Mouse (Mus musculus) lung, embryonic 14.5 days (tissue): ENCODE measurements around the gene Lrmda. TPM values are rescaled to one million over a fixed set of nuclear protein-coding genes. Genes with fewer than 3 reads are reported as not detected.

ENCODE experiments used
- ATAC-seq: fragments of 200-750 bp; cut with Nextera tagmentation; 2 replicates; pipeline ENCODE4 v1.8.0; 2017; ENCODE audit warnings: mild to moderate bottlenecking, moderate TSS enrichment, moderate library complexity; ENCODE audit not compliant: insufficient read depth
- DNase-seq: peaks from one replicate; pipeline ENCODE4 v3.0.0-alpha.2; 2015
- H3K27ac ChIP-seq: fragments of 300-500 bp; sonication (generic); 2 replicates; pipeline ENCODE4 v1.5.1; 2014; ENCODE audit warnings: low read depth, mild to moderate bottlenecking, moderate library complexity
- H3K27me3 ChIP-seq: fragments of 300-500 bp; sonication (generic); 2 replicates; pipeline ENCODE4 v1.6.1; 2014; ENCODE audit warnings: low read length, control low read depth; ENCODE audit not compliant: insufficient read depth
- H3K36me3 ChIP-seq: fragments of 300-500 bp; sonication (generic); 2 replicates; pipeline ENCODE4 v1.6.1; 2014; ENCODE audit warnings: control low read depth; ENCODE audit not compliant: insufficient read depth
- H3K4me1 ChIP-seq: fragments of 300-500 bp; sonication (generic); 2 replicates; pipeline ENCODE4 v1.6.1; 2014; ENCODE audit warnings: antibody characterized with exemption, control low read depth; ENCODE audit not compliant: insufficient read depth
- H3K4me2 ChIP-seq: fragments of 300-500 bp; sonication (generic); 2 replicates; pipeline ENCODE4 v1.6.1; 2014; ENCODE audit warnings: mild to moderate bottlenecking
- H3K4me3 ChIP-seq: fragments of 300-500 bp; sonication (generic); 2 replicates; pipeline ENCODE4 v1.5.1; 2014; ENCODE audit warnings: low read depth, low read length
- H3K9ac ChIP-seq: fragments of 300-500 bp; sonication (generic); 2 replicates; pipeline ENCODE4 v1.6.1; 2014
- H3K9me3 ChIP-seq: fragments of 300-500 bp; sonication (generic); 2 replicates; pipeline ENCODE4 v1.6.1; 2016; ENCODE audit warnings: low read depth, low read length, control low read depth
- CTCF ChIP-seq: IDR thresholded peaks from 2 replicates; pipeline ENCODE4 v1.5.1; 2016; ENCODE audit warnings: antibody characterized with exemption, low read depth
- WGBS: fragments of 180-500 bp; shearing (Covaris S2); extraction: QIAGEN DNeasy Blood & Tissue Kit; methylation state at CpG from one replicate; pipeline ENCODE4 v1.1.7; 2014; 5-methylcytosine and 5-hydroxymethylcytosine counted together
- polyA plus RNA-seq: library from polyadenylated mRNA; unstranded; fragments of >200 nt; fragmentation: Nextera tagmentation; extraction: Ambion mirVana; gene quantifications from 2 replicates; pipeline ENCODE4 v1.2.1, GENCODE M21; 2014

The Lrmda gene
- polyA plus RNA-seq, 1 experiment from 2014 or later = 1.1 TPM

- Histone ChIP-seq H3K27ac (no peak overlapping the region), H3K4me3 (no peak overlapping the region), H3K36me3 (no peaks in the 10 kb centered on the region), H3K27me3 (no peaks in the 10 kb centered on the region), H3K9me3 (no peaks in the 10 kb centered on the region), H3K9ac (no peak overlapping the region), H3K4me2 (no peak overlapping the region), H3K4me1 (peaks cover 10% of the 10 kb centered on the region)
- ATAC-seq = no peak
- no peak for TF ChIP-seq CTCF
- DNase-seq = no peak
Measured at GRCm38 (mm10) chr14:22742527-22742926, 723.0 kb downstream of the Lrmda start.

GRCm38 (mm10) chr14:22743264-22743663, 723.8 kb downstream of the Lrmda start:
- no peak for TF ChIP-seq CTCF
- no peak overlapping the region for H3K27ac ChIP-seq
- 61% methylated on average over 4 of the region's 4 CpGs for WGBS
- H3K36me3 ChIP-seq = no peaks in the 10 kb centered on the region
- H3K4me2 ChIP-seq = no peak overlapping the region
- no peak overlapping the region for H3K4me3 ChIP-seq
- peaks cover 10% of the 10 kb centered on the region for H3K4me1 ChIP-seq
- no peaks in the 10 kb centered on the region for H3K9me3 ChIP-seq
- DNase-seq (no peak), ATAC-seq (no peak)
- no peaks in the 10 kb centered on the region for H3K27me3 ChIP-seq
- no peak overlapping the region for H3K9ac ChIP-seq

- Histone ChIP-seq H3K27me3 (no peaks in the 10 kb centered on the region), H3K9me3 (no peaks in the 10 kb centered on the region), H3K4me2 (no peak overlapping the region), H3K4me1 (peaks cover 15% of the 10 kb centered on the region), H3K4me3 (no peak overlapping the region), H3K36me3 (no peaks in the 10 kb centered on the region), H3K9ac (no peak overlapping the region), H3K27ac (peak overlapping the region; percentile 64)
- 34% methylated on average over 5 of the region's 5 CpGs for WGBS
- no peak for TF ChIP-seq CTCF
- DNase-seq = peak; percentile 20
- no peak for ATAC-seq
Measured at GRCm38 (mm10) chr14:22744701-22745100, 725.2 kb downstream of the Lrmda start.

GRCm38 (mm10) chr14:22745263-22745881, 725.9 kb downstream of the Lrmda start:
- H3K36me3 ChIP-seq = no peaks in the 10 kb centered on the region
- DNase-seq (peak; percentile 10), ATAC-seq (no peak)
- 36% methylated on average over 1 of the region's 1 CpGs for WGBS
- H3K4me2 ChIP-seq = no peak overlapping the region; the same call in 1 of the 2 replicates
- H3K27ac ChIP-seq = peak overlapping the region; percentile 87
- TF ChIP-seq CTCF = no peak
- peaks cover 20% of the 10 kb centered on the region for H3K4me1 ChIP-seq
- H3K9me3 ChIP-seq = no peaks in the 10 kb centered on the region
- H3K9ac ChIP-seq = no peak overlapping the region
- no peaks in the 10 kb centered on the region for H3K27me3 ChIP-seq
- no peak overlapping the region for H3K4me3 ChIP-seq

- ATAC-seq (peak; percentile 92), DNase-seq (peak; percentile 93)
- WGBS = 4% methylated on average over 5 of the region's 5 CpGs
- H3K4me1 ChIP-seq = peaks cover 26% of the 10 kb centered on the region
- H3K4me3 ChIP-seq = no peak overlapping the region
- no peak overlapping the region for H3K9ac ChIP-seq
- no peaks in the 10 kb centered on the region for H3K36me3 ChIP-seq
- no peak for TF ChIP-seq CTCF
- peak overlapping the region; percentile 4; the same call in 1 of the 2 replicates for H3K4me2 ChIP-seq
- H3K27ac ChIP-seq = peak overlapping the region; percentile 87
- H3K27me3 ChIP-seq = no peaks in the 10 kb centered on the region
- no peaks in the 10 kb centered on the region for H3K9me3 ChIP-seq
Measured at GRCm38 (mm10) chr14:22745882-22746480, 726.5 kb downstream of the Lrmda start.

- Histone ChIP-seq H3K9me3 (no peaks in the 10 kb centered on the region), H3K4me1 (peaks cover 36% of the 10 kb centered on the region), H3K36me3 (no peaks in the 10 kb centered on the region), H3K27ac (no peak overlapping the region), H3K4me3 (no peak overlapping the region), H3K27me3 (no peaks in the 10 kb centered on the region), H3K4me2 (no peak overlapping the region), H3K9ac (no peak overlapping the region)
- no peak for ATAC-seq
- no peak for DNase-seq
- TF ChIP-seq CTCF = no peak
- WGBS = 70% methylated on average over 5 of the region's 5 CpGs
Measured at GRCm38 (mm10) chr14:22747816-22748215, 728.3 kb downstream of the Lrmda start.

GRCm38 (mm10) chr14:22750409-22750808, 730.9 kb downstream of the Lrmda start:
- H3K4me1 ChIP-seq = peaks cover 28% of the 10 kb centered on the region
- H3K9me3 ChIP-seq = no peaks in the 10 kb centered on the region
- ATAC-seq = peak; percentile 6; the same call in 1 of the 2 replicates
- peak overlapping the region; percentile 96 for H3K27ac ChIP-seq
- DNase-seq = peak; percentile 86
- no peaks in the 10 kb centered on the region for H3K36me3 ChIP-seq
- no peaks in the 10 kb centered on the region for H3K27me3 ChIP-seq
- H3K4me3 ChIP-seq = no peak overlapping the region
- H3K4me2 ChIP-seq = no peak overlapping the region
- no peak for TF ChIP-seq CTCF
- H3K9ac ChIP-seq = no peak overlapping the region
